Mouse (Mus musculus) layer of hippocampus, adult 2 months (tissue): ENCODE data around the gene Mum1. TPM values are rescaled to one million over a fixed set of nuclear protein-coding genes. Genes with fewer than 3 reads are reported as not detected.

Source experiments
- DNase-seq, 2 experiments: peaks; one replicate each; pipeline ENCODE4 v3.0.0; 2022; ENCODE audit warnings: low spot score in 2 of 2
- H3K27ac ChIP-seq: fragments of 200-600 bp; 2 replicates; pipeline ENCODE4 v1.8.1; 2022
- H3K4me3 ChIP-seq: fragments of 200-600 bp; 2 replicates; pipeline ENCODE4 v1.8.1; 2022; ENCODE audit warnings: mild to moderate bottlenecking
- CTCF ChIP-seq: fragments of 200-600 bp; conservative IDR thresholded peaks from 2 replicates; pipeline ENCODE4 v1.8.1; 2022; ENCODE audit warnings: antibody characterized with exemption, mild to moderate bottlenecking, moderate library complexity
- total RNA-seq, 2 experiments: library from RNA; stranded (reverse); gene quantifications; 2 replicates each; pipeline ENCODE4 v1.2.3; 2021

The Mum1 gene
- total RNA-seq, 2 experiments from 2014 or later = 41.4 to 49.6 TPM

DNA sequence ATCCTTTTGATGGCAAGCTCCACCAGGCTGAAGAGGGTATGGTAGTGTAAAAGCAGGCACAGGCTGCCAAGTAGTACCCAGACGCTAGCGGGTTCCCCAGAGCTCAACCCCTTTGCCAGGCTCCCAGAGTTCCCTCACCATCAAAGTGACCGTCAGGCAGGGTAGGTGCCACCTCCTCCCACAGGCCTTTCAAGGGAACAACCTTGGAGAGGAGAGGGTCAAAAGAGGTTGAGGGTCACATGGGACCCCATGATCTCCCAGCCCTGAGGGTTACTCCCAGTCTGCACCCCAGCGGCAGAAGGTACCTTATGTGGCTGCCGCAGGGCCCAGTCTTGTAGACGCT is 33.2 kb downstream of the Mum1 start:
- Histone ChIP-seq H3K27ac (peak overlapping the region; percentile 95), H3K4me3 (peak overlapping the region; percentile 68)
- no peak for TF ChIP-seq CTCF
- DNase-seq = no peak

DNA sequence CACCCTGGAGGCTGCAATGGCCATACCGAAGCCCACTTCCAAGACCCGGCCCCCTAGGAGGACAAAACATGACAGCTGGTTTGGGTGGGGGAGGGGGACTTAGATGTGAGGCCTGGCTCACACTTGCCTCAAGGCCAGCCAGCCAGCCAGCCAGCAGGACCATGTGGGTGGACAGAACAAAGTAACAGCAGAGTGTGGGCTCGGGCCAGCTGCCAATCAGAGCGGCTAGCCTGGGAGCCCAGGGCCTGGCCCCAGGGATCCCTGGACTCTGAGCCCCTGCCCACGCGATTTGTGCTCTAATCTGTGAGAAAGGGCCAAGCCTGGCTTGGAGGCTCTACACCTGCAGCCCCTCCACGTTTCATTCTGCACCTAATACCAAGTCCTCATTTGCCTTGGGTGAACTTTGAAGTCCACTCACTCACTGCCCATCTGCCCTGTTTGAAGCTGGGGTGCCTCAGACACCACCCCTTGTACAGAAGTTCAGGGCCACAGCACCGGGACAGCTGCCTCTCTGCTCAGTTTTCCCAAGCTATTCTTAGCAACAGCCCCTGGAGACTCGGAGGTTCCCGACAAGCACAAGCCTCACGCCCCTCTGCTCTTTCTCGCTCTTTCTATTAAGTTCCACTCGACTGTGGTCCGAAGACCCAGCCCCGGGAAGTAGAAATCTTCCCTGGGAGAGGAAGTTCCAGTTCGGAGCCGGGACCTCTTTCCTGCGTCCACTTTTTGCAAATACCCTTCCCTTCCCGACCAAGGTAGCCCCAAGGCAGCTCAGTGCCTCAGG is 33.8 kb downstream of the Mum1 start:
- no peak for TF ChIP-seq CTCF
- Histone ChIP-seq H3K4me3 (peak overlapping the region; percentile 68), H3K27ac (peak overlapping the region; percentile 95)
- peak; percentile 64 to 67 for DNase-seq

DNA sequence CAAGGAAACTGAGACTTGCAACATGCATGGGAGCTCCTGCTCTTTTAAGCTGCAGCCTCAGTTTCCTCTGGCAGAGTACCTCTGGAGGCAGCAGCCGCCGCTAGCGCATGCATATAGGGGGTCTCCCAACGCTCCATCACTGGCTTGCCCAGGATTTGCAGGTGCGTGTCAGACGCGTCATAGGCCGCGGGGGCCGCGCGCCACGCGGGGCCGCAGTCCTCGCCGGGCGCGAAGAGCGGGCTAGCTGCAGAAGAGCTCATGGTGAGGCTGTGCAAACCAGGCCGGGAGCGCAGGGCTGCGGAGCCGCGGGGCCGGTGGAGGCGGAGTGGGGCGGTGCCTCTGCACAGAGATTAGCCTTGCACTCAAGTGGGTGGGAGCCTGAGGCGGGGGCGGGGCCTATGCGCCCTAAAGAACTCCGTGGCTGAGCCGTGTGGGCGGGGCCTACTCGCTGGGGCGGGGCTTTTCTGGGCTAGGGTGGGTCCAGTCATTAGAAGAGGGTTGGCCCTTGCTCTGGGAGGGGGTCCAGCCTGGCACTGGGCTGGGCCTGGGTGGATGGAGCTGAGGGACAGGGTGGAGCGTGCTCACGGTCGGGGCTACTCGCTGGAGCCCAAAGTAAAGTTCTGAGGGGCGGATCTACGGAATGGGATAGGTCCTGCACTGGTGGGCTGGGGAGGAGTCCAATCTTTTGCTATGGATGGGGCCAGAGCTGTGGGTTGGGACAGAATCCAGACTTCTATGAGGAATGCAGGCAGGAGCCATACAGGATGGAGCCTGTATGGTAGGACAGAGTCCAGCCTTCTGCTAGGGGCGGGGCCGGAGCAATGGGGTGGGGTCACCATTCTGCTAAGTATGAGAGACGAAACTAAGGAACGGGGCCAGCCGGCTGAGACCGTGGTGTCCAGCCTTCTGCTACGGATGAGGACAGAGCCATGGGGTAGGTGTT is 34.7 kb downstream of the Mum1 start, which contains the start of the genes Gamt and Dazap1:
TSS of gene Gamt (minus strand) at position 371 of the 943 bp plus-strand sequence.
TSS of gene Dazap1 (plus strand) at position 845 of the 943 bp plus-strand sequence.
- Histone ChIP-seq H3K27ac (peak within 1 kb of the TSS; percentile 95), H3K4me3 (peak within 1 kb of the TSS; percentile 68)
- TF ChIP-seq CTCF = no peak
- DNase-seq = peak; percentile 89 to 92

DNA sequence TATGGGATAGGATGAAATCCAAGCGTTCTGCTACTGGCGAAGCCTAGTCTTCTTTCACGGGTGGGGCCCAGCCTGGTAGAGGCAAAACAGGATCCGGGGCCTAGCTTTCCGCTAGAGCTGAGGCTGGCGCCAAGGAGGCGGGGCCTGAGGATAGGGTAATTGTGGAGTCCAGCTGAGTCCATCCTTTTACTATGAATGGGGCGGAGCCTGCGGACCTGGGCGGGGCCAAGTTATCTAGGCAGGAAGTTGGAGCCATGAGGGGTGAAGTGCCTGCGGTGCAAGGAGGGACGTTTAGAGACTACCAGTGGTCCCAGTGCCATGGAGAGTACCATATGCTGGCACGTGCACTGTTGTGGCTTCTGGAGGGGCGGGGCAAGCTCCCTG is 35.3 kb downstream of the Mum1 start:
- Histone ChIP-seq H3K4me3 (peak overlapping the region; percentile 68), H3K27ac (peak overlapping the region; percentile 95)
- DNase-seq = peak; percentile 82 to 87
- TF ChIP-seq CTCF = no peak

DNA sequence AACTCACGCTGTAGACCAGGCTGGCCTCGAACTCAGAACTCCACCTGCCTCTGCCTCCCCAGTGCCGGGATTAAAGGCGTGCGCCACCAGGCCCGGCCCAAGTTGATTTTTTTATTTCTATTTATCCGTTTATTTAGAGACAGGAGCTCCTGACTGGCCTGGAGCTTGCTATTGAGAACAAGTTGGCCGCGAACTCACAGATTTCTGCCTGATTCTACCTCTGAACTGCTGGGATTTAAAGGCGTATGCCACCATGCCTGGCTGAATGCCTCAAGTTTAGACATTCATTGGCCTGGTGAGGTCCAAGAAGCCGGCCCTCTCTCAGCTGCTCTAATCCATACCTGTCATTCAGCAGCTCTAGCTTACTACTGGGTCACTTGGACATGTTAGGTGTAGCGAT is 35.9 kb downstream of the Mum1 start:
- DNase-seq = no peak
- peak overlapping the region; percentile 68; the same call in 1 of the 2 replicates for H3K4me3 ChIP-seq
- peak overlapping the region; percentile 95 for H3K27ac ChIP-seq
- no peak for TF ChIP-seq CTCF

DNA sequence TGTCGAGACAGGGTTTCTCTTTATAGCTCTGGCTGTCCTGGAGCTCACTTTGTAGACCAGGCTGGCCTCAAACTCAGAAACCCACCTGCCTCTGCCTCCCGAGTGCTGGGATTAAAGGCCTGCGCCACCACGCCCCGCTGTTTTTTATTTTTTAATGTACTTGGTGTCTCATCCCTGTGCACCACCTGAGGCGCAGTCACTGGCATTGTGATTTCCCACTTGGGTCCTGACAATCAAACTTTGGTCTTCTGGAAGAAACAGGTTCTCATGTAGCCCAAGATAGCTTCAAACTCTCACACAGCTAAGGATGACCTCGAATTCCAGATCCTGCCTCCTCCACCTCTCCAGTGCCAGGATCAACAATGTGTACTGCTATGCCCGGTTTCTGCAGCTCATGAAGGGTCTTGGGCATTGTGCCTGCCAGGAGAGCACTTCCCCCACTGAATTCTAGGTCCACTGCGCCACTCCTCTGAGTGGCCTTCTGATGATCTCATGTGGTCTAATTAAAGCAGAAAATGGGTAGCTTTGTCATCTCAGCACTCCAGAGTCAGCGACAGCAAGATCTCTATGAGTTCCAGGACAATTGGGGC is 36.6 kb downstream of the Mum1 start:
- no peak overlapping the region for H3K27ac ChIP-seq
- TF ChIP-seq CTCF = no peak
- no peak overlapping the region for H3K4me3 ChIP-seq
- DNase-seq = no peak

DNA sequence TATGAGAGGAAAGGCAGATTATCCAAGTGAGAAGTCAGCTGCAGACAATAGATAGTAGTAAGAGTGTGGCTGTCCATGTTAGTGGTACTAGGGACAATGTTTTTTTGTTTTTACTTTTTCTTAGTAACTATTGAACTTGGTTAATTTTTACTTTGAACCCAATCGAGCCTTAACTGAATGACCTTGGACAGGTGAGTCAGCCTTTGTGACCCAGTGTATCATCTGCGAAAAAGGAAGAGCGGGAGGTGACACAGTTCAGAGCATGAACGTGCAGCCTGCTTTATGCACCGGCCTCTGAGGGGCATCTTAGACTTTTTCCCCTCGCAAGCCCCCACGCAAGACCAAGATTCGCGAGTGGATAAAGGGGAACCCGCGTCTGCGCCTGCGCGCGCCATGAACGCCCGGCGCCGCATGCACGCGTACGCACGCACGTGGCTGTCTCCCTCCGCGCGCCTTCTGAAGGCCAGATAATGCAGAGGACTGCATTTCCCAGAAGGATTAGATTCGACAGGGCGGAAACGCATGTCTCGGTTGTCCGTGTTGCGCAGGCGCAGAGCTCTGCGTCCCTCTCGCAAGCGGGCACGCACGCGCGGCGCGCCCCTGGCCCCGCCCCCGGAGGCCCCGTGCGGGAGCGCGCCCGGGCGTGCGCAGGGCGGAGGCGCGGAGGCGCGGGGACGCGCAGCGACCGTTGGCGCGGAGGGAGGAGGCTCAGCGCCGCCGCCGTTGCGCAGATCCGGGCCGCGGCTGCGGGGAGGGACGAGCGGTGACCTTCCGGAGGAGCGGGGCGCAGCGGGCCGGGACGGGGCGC is 38.3 kb downstream of the Mum1 start:
- H3K4me3 ChIP-seq = peak overlapping the region; percentile 89
- DNase-seq = peak; percentile 98 to 99
- no peak for TF ChIP-seq CTCF
- peak overlapping the region; percentile 99 for H3K27ac ChIP-seq

DNA sequence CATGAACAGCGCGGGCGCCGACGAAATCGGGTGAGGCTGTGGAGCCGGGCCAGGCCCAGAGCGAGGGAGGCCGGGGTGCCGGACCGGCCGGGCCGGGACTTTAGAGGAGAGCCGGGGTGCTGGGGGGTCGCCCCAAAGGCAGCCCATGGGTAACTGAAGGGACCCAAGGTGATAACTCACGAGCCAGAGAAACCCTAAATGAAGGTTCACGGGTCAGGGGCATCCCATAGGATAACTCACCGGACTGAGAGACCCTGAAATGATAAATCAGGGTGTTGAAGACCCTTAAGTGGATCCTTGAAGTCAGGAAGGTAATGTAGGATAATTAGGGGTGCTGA is 38.9 kb downstream of the Mum1 start:
- DNase-seq = no peak
- H3K27ac ChIP-seq = peak overlapping the region; percentile 99
- H3K4me3 ChIP-seq = peak overlapping the region; percentile 89
- TF ChIP-seq CTCF = no peak

DNA sequence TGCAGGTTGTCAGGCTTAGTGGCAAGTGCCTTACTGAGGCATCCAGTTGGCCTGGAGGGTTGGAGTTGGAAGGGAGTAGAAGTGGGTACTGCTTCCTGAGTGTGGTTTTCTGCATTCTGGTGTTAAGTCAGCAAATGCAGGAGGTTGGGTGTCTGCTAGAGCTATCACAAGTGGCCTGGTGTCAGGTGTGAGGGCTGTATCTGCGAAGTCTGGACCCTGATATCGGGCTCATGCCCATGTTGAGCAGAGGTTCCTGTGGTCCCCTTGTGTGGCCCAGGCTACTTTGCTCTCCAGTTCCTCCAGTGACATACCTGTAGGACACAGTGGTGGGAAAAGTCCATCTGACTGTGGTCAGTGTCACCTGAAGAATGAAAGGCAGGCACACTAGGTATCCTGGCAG is 43.9 kb downstream of the Mum1 start:
- DNase-seq = no peak
- no peak overlapping the region for H3K4me3 ChIP-seq
- no peak for TF ChIP-seq CTCF
- H3K27ac ChIP-seq = peak overlapping the region; percentile 62; the same call in 1 of the 2 replicates

DNA sequence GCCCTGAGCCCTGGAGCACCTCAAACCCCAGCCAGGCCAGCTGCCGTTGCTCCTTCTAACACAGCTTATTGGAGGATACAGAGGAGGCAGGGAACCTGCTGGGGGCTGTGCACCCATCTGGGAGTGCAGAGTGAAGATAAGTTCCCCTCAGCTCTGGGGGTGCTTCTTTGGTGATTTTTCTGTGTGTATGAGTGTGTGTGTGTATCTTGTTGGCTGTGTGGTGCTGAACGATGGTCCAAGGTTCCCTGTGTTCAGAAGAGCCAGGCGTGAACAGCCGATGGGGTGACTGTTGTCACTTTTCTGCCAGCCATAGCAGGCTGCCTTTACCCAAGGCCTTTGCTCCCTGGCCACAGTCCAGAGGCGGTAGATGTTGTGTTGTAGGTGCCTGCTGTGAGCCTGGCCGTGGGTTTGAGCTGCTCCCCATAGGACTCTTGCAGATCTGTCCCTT is 44.5 kb downstream of the Mum1 start:
- no peak overlapping the region for H3K4me3 ChIP-seq
- H3K27ac ChIP-seq = peak overlapping the region; percentile 62; the same call in 1 of the 2 replicates
- no peak for DNase-seq
- no peak for TF ChIP-seq CTCF

DNA sequence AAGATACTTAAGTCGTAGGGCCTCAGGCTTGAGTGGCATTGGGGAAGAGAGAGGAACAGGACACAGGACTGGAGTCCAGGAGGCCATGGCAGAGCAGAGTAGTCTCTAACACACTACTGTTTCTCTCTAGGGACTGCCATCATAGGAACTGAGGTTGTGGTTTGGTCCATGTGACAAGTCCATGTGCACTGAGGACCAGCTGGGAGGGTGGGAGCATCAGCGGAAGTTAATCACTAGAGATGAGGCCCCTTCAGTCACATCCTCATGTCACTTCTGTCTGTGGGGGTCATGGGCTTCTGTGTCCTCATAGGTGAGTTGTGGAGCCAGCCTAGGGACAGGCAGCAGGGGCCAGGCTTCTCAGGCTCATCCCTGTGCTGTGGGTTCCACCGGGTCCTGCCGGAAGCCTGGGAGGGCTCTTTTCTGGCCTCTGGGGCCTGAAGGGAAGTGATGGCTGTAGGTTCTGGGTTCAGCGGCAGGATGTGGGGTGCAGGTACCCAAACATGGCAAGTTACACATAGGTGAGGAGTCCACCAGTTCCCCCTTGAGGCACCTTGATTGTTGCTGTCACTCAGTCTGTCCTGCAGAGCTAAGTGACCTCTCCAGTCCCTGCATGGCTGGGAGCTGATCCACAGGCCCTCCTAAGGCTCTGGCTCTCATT is 45.1 kb downstream of the Mum1 start:
- no peak for DNase-seq
- TF ChIP-seq CTCF = no peak
- H3K27ac ChIP-seq = peak overlapping the region; percentile 62; the same call in 1 of the 2 replicates
- H3K4me3 ChIP-seq = no peak overlapping the region
